Mouse (Mus musculus) neutrophil, adult 5-6 weeks (primary cell): Measurements from ENCODE around the gene Rcan1. TPM values are rescaled to one million over a fixed set of nuclear protein-coding genes. Genes with fewer than 3 reads are reported as not detected.
A peak's percentile ranks its signal among the peaks of the same experiment; 100 is the strongest.

Source experiments
- ATAC-seq: fragments of 151-379, 151-347 bp; 2 replicates; pipeline ENCODE4 v1.8.0; 2017; ENCODE audit warnings: mild to moderate bottlenecking, moderate TSS enrichment; ENCODE audit not compliant: insufficient number of reproducible peaks, poor library complexity, low FRiP score, severe bottlenecking; ENCODE audit errors: extremely low read depth
- total RNA-seq: library from RNA; stranded (forward); fragments of 200-1000 nt; gene quantifications from 2 replicates; pipeline ENCODE4 v1.2.3, GENCODE M21; 2017

Rcan1 gene
- total RNA-seq, 1 experiment from 2014 or later: 7.3 TPM

DNA sequence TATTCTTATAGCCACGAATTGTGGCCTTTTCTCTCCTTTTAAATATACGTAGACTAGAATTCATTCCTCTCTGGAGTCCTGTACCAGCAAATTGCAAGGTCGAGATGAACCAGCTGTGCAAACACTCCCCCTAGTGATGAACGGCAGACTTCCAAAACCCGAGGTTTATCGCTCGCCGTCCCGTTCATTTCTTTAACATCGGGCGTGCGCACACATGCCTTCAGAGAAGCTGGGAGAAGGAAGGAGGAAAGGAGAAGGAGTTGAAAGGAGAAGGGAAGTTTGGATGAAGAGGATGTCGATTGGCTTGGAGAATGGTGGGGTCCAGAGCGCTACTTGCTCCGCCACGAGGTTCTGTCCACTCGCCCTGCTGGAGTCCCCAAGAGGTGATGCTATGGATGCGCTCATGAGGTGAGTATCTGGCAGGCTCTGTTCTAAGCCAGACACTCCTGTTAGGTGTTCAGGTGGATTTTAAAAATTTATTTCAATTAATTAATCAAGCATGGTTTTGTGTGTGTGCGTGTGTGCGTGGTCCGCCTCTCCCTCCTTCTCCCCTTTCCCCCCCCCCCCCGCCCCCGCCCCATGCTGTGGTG lies 8.0 kb upstream of the Rcan1 start:
- no peak for ATAC-seq

DNA sequence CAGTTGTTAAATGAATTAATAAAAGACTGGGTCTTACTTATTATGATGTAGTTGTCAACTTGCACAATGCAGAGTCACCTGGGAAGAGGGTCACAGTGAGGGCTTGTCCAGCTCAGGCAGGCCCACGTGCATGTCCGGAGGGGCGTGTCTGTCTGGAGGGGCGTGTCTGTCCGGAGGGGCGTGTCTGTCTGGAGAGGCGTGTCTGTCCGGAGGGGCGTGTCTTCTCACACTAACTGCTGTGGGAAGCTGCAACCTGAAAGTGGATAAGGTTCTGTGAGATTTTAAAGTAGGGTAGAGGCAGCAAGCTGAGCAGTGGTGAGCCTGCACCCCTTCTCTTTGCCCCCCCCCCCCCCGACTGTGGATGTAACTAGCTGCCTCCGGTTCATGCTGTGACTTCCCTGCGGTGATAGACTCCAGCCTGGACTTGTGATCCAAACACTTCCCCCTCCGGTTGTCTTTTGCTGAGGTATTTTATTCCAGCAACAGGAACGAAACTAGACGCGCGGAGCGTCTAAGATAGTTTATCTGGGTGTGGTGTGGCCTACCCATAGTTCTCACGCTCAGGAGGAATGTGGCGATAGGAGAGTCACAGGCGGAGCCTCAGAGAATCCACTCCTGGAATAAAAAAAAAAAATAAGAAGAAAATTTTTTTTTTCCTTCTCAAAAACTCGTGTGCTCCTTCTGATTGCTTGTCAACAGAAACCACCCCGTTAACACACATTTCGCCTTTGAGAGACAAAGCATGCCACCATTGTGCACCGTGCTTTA lies 4.6 kb upstream of the Rcan1 start:
- no peak for ATAC-seq

DNA sequence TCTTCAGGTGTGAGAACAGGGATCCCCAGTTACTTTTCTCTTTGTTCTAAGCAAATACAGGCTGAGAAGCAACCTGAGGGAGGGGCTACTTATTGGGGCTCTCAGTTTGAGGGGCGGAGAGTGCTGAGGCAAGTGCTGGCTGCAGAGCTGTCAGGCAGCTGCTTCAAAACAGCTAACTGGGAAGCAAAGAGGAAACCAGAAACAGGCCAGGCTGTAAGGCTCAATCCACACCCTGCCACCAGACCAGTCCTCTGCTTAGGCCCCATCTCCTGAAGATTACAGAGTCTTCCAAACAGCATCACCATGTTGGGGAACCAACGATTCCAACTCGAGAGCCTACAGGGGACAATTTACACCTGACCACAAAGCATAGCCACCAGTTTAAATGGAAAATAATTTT lies 2.2 kb upstream of the Rcan1 start:
- ATAC-seq: no peak

DNA sequence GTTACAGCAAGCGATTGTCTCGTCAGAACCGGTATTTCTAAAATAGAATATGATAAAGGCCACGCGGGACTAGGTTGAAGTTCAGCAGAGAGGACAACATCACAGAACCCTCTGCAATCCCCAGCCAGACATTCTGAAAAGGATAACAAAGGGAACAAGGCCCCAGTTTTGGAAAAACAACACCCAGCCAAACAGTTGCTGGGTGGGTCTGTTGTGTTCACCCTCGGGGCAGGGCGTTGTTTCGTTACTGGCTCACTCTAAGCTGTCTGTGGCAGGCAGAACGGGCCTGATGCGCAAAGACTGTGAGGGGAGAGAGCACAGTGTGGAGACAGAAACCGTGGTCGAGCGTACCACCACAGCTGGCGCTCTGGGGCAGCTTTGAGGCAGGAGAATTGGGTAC lies 2.2 kb downstream of the Rcan1 start:
- ATAC-seq: no peak

DNA sequence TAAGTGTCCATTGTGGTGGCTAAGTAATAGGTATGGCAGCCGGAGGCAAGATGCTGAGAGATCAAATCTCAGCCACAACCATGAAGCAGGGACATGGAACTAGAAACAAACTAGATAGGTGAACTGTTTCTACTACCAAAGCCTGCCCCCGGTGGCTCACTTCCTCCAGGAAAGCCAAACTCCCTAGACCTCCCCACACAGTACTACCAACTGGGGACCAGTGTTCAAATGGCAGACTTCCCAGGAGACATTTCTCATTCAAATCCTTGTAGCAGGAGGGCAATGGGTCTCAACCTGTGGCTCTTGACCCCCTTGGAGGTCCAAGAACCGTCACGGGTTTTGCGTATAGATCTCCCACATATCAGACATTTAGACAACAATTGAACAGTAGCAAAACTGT lies 3.6 kb downstream of the Rcan1 start:
- ATAC-seq: no peak

DNA sequence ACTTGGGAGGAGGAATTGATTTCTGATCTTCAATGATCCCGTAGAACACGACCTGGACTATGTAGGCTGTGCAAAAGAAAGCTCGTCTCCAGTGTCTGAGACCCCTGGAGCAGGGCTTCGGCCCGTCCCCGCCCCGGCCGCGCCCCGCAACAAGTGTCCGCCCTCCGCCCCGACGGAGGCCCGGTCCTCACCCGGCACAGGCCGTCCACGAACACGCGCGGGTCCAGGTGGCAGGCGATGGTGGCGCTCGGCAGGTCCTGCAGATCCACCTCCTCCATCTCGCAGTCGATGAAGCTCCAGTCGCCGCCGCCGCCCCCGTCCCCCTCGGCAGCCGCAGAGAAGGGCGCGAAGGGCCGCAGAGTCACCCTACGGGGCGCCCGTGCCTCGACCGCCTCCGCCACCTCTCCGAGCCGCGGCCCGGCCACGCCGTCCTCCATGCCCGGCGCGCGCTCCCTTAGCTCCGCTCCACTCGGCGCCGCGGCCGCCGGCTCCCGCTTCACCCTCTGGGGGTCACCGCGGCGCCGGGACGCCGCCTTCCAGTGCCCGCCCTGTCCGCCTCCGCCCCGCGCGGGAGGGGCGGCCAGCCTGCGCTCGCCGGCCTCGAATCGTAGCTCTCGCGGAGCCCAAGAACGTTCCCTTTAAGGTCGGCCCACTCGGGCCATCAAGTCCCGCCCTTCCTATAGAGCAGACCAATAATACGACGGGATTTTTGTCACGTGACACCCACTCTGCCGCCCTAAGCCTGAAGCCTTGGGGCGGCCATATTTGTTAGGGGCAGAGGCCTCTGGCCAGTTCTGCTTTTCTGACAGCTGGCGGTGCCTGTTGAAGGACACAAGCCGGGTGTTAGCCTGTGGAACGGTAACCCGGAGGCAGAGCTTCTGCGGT lies 4.8 kb downstream of the Rcan1 start:
- ATAC-seq: peak; percentile 95

DNA sequence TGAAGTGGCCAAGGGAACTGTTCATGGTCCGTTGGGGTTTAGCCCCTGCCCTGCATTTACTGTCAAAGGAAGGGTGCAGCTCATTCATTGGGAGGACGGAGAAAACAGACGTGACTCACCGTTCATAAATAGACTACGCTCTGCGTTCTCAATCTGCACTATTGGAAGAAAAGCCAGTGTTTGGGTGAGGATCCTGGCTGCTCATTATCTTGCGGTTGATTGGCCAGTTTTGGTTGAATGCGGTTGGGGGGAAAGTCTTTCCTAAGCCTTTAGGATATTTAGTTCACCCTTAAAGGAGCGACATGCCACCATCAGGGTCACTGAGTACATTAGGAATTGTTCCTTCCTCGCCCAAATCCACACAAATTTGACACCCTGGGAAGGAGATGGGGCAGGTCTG lies 5.4 kb downstream of the Rcan1 start:
- ATAC-seq: no peak

DNA sequence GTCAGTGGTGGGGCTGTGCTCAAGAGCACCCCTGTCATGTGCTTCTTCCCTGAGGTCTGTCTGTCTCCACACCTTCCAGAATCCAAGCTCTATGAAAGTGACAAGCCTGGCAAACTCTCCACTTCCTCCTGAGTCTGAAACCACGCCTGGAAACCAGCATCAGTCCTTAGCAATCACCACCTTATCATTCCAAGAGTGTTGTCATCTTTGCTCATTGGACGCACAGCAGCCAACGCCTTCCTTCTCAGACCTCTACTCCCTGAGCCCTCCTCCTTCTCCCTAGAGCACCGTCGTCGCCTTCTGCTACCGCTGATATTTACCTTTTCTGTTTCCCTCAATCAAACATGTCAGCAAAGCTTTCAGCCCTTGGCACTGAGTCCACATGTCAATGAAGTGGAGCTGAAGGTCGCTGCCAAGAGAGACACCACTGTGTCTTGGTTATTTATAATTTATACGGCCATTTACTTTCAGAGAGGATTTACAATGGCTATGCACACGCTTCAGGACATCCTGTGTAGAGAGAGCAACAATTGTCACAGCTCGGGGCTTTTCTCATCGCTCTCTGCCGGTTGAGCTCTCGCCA lies 6.2 kb downstream of the Rcan1 start:
- ATAC-seq: no peak

DNA sequence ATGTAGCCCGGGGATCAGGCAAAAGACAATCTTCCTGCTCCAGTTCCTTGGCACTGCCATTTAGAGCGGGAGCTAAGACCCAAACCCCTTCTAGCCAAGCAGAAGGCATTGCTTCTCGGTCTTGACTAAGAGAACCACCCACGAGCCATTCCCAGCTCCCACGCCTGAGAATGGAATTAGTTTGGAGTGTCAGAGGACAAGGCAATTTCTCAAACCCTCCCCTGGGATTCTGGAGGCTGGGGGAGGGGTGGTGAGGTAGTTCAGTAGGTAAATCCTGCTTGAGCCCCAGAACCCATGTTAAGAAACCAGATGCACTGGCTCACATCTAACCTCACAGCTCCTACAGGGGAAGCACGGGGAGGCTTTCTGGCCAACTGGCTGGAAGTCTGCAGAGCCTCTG lies 9.3 kb downstream of the Rcan1 start:
- no peak for ATAC-seq

DNA sequence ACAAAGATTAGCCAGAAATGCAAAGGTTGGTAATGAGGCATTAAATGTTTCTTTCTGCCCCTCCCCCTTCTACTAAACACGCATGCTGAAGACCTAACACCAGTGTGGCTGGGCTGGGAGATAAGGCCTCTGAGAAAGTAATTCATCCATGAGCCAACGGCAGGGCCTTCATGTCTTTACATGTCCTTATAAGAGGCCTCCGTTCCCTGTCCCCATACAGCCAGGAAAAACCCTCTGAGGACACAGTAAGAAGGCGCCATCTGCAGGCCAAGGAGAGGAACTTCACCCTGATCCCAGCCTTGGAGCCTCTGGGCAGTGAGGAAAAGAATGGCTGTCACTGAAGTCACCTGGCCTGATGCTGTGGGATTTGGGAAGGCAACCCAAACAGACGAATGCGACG lies 13.1 kb downstream of the Rcan1 start:
- ATAC-seq: peak; percentile 60; the same call in 1 of the 2 replicates

DNA sequence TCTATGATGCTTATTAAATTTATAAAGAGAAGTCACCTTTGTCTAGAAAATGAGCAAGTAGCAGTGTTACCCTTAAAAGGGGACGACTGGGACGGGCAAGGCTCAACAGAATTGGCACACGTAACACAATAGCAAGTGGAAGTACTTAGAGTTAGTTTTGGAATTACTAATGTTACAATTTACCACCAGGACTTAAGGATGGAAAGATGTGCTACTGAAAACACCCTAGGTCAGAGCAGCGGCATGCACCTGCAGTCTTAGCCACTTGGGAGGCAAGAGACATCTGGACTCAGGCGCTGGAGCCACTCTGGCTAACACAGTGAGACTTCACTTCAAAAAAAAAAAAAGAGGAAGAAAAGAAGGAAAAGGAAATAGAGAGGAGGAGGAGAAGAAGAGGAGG lies 14.7 kb downstream of the Rcan1 start:
- no peak for ATAC-seq

DNA sequence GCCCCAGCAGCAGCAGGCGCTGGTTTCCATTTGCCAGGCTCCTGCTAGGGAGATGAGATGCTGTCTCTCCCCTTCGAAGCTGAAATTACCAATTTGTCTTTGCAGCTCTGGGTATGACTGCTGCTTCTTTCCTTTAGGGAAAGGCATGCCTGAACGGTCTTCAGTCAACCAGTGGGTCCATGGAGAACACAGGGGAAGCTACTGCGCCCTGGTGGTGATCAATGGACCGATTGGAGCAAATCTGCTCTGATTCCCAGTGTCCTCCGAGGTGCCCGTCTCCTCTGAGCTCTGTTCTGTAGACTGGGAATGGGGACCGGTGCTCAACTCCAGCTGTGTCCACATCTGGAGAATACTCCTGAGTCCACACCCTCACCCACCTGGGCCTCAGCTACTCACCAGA lies 15.2 kb downstream of the Rcan1 start:
- no peak for ATAC-seq

DNA sequence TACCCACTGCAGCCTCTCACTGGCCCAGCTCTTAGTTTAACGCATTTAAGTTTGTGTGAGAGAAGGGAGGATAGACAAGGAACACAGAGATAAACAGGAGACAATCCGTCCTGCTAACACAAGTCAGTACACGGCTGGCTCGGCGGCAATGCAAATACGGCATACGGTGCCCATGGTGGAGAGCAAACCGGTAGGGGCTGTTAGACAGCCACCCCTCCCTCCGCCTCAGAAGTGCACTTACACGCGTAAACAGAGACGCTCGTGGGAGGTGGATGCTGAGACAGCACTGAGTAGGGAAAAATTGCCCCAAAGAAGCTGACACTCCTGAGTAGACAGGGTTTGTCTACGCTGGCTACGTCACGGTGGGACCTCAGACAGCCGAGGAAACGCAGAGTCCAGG lies 16.2 kb downstream of the Rcan1 start:
- ATAC-seq: no peak

DNA sequence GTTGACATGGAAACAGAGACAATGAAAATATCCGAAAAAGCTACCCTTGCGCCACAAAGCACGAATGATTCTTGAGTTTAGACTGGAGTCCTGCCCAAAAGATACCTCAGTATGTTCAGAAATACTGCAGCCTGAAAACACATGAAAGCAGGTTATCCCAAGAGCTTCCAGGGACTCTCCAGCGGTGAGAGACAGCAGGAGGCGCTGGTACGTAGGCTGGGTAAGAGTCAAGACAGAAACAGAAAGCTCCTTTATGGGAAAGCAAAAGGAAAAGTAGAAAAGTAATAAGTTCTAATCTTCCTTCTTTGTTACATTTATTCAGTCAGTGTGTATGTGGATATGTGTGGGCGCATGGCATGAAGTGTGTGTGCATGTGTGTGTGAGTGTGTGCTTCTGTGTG lies 16.7 kb downstream of the Rcan1 start:
- ATAC-seq: no peak

DNA sequence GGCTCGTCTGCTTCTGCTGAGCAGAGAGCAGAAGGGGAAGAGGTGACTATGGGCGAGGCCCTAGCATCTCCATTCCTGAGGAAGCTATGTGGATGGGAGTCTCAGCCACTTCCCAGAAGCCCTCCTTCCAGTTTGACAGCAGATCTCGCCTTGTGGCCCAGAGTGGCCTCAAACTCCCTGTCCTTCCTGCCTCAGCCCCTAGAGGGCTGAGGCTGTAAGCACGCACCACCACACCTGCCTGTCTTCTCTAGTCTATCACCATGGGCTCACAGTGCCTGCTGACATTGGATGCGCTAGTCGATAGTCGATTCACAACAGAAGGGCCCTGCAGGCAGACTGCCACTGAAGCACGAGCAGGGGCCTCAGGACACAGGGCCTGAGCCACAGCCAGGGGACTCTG lies 18.1 kb downstream of the Rcan1 start:
- ATAC-seq: no peak

DNA sequence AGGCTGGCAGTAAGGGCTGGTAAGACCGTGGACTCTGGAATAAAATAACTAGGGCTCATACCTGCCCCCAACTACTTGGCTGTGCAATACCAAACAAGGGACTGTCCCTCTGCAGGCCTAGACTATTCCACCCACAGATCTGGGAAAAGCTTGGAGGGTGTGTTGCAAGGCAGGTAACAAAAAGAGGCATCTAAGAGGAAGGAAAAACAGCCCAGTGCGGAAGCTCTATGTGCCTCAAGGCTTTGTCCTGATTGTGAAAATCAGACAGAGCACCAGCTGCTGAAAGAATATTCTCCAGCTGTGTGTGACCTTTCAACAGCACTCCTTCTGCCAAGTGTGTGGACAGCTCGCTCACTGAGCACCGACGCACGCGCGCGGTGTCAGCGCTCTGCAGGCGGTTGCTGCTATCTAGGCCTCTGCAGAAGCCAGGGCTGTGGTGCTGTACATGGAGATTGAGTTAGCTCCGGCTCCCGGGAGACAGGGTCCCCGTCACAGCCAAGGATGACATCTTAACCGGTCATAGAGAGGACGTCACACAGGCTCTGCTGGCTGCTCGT lies 19.1 kb downstream of the Rcan1 start:
- no peak for ATAC-seq

DNA sequence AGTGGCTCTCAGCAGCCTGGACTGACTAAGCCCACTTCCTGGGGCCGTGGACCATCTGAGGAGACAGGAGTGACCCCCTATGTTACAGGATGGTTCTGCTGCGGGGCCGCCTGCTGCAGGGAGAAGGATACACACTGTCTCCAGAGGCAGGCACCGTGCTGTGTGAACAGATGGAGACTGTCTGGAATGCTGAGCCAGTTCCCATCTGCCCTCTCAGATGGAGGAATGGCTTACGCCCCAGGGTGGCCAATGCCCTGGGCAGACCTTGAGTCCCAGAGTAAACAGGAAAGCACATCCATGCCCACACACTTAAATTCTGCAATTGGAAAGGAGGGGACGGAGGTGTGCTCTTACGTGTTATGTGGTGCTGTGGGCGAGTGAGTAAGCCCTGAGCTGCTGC lies 20.3 kb downstream of the Rcan1 start:
- no peak for ATAC-seq

DNA sequence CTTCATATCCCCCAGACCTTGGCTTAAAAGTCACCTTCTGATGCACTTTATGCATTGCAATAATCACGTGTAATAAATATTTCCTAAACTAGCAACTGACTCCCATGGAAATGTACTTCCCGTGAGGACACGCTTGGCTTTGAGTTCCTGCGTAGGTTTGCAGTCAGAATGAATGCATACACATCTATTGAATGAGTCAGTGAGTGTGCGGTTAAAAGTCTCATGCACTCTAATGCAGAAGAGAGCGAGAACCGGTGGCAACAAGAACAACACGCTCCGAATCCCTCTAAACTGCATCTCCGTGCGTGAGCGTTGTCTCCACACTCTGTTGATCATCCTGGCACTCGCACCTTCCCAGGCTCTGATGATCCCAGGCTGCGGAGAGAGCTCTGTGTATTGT lies 21.6 kb downstream of the Rcan1 start:
- no peak for ATAC-seq

DNA sequence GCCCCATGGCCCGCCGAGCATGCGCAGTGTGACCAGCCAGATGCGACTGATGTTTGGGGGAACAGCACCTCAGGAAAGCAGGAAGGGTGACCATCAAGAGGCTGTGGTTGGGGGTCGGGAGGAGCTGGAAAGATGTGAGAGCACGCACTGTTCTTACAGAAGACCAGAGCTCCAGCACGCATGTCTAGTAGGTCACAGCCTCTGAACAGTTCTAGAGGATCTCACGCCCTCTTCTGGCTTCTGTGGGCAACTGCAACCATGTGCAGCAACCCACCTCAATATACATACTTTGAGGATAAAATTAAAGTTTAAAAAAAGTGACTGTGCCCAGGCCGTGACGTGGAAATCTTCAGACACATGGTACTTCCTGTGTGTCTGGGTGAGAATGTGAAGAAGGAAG lies 25.3 kb downstream of the Rcan1 start:
- ATAC-seq: no peak
